Mouse (Mus musculus): ENCODE data around the gene Tmem253. TPM values are rescaled to one million over a fixed set of nuclear protein-coding genes. Genes with fewer than 3 reads are reported as not detected.

The Tmem253 gene
- total and polyA plus RNA-seq, 3 experiments = 0.27 to 2.5 (median 0.29) TPM

- DNase-seq (ENCODE audit: low spot score) (no peak), ATAC-seq (ENCODE audit: extremely low read depth, insufficient number of reproducible peaks, low FRiP score, poor library complexity, severe bottlenecking) (no peak)
- no peak overlapping the region for H3K4me3 ChIP-seq (ENCODE audit: low read depth, low read length)
- H3K27me3 ChIP-seq (ENCODE audit: insufficient read depth, low read length) = no peaks in the 10 kb centered on the region
- TF ChIP-seq GATA2 (IDR thresholded peaks at IDR 0.05; ENCODE audit: borderline replicate concordance, low read depth, low read length) = no peak
- no peak for TF ChIP-seq TAL1 (conservative IDR thresholded peaks at IDR 0.05; ENCODE audit: low read depth, low read length)
- no peak for TF ChIP-seq POLR2AphosphoS5 (IDR thresholded peaks at IDR 0.05; ENCODE audit: insufficient replicate concordance, low read depth, low read length)
- no peak for TF ChIP-seq CTCF (IDR thresholded peaks at IDR 0.05; ENCODE audit: low read depth, low read length)
- TF ChIP-seq GATA1 (IDR thresholded peaks at IDR 0.05; ENCODE audit: borderline replicate concordance, low read length) = no peak
- no peaks in the 10 kb centered on the region for H3K9me3 ChIP-seq (replicated peaks)
- H3K4me1 ChIP-seq (ENCODE audit: insufficient read depth, low read depth, low read length) = peaks cover 12% of the 10 kb centered on the region
- peaks cover 80% of the 10 kb centered on the region for H3K36me3 ChIP-seq (replicated peaks)
Measured at GRCm38 (mm10) chr14:52003981-52004495, 11.4 kb upstream of the Tmem253 start.

- Histone ChIP-seq H3K4me1 (ENCODE audit: insufficient read depth, low read depth, low read length) (peaks cover 18% of the 10 kb centered on the region), H3K9me3 (replicated peaks) (no peaks in the 10 kb centered on the region), H3K27me3 (ENCODE audit: insufficient read depth, low read length) (no peaks in the 10 kb centered on the region), H3K36me3 (replicated peaks) (peaks cover 84% of the 10 kb centered on the region), H3K4me3 (ENCODE audit: low read depth, low read length) (no peak overlapping the region)
- TF ChIP-seq TAL1 (conservative IDR thresholded peaks at IDR 0.05; ENCODE audit: low read depth, low read length) = no peak
- no peak for TF ChIP-seq CTCF (IDR thresholded peaks at IDR 0.05; ENCODE audit: low read depth, low read length)
- no peak for TF ChIP-seq GATA1 (IDR thresholded peaks at IDR 0.05; ENCODE audit: borderline replicate concordance, low read length)
- ATAC-seq (ENCODE audit: extremely low read depth, insufficient number of reproducible peaks, low FRiP score, poor library complexity, severe bottlenecking) = no peak
- no peak for DNase-seq (ENCODE audit: low spot score)
Measured at GRCm38 (mm10) chr14:52005141-52005540, 10.3 kb upstream of the Tmem253 start.

- H3K9me3 ChIP-seq (replicated peaks) = no peaks in the 10 kb centered on the region
- no peaks in the 10 kb centered on the region for H3K27me3 ChIP-seq (ENCODE audit: insufficient read depth, low read length)
- H3K4me3 ChIP-seq (ENCODE audit: low read depth, low read length) = no peak overlapping the region
- ATAC-seq (ENCODE audit: extremely low read depth, insufficient number of reproducible peaks, low FRiP score, poor library complexity, severe bottlenecking) = no peak
- H3K4me1 ChIP-seq (ENCODE audit: insufficient read depth, low read depth, low read length) = peaks cover 22% of the 10 kb centered on the region
- no peak for DNase-seq (ENCODE audit: low spot score)
- TF ChIP-seq GATA1 (IDR thresholded peaks at IDR 0.05; ENCODE audit: borderline replicate concordance, low read length) (no peak), POLR2AphosphoS5 (IDR thresholded peaks at IDR 0.05; ENCODE audit: insufficient replicate concordance, low read depth, low read length) (no peak), TAL1 (conservative IDR thresholded peaks at IDR 0.05; ENCODE audit: low read depth, low read length) (no peak), CTCF (IDR thresholded peaks at IDR 0.05; ENCODE audit: low read depth, low read length) (no peak), GATA2 (IDR thresholded peaks at IDR 0.05; ENCODE audit: borderline replicate concordance, low read depth, low read length) (no peak)
- H3K36me3 ChIP-seq (replicated peaks) = peaks cover 86% of the 10 kb centered on the region
Measured at GRCm38 (mm10) chr14:52005616-52006015, 9.8 kb upstream of the Tmem253 start.

GRCm38 (mm10) chr14:52006241-52006640 is 9.2 kb upstream of the Tmem253 start:
- DNase-seq (ENCODE audit: low spot score) (no peak), ATAC-seq (ENCODE audit: extremely low read depth, insufficient number of reproducible peaks, low FRiP score, poor library complexity, severe bottlenecking) (no peak)
- TF ChIP-seq GATA1 (IDR thresholded peaks at IDR 0.05; ENCODE audit: borderline replicate concordance, low read length) = no peak
- TF ChIP-seq TAL1 (conservative IDR thresholded peaks at IDR 0.05; ENCODE audit: low read depth, low read length) = no peak
- TF ChIP-seq POLR2AphosphoS5 (IDR thresholded peaks at IDR 0.05; ENCODE audit: insufficient replicate concordance, low read depth, low read length) = no peak
- TF ChIP-seq CTCF (IDR thresholded peaks at IDR 0.05; ENCODE audit: low read depth, low read length) = no peak
- no peak for TF ChIP-seq GATA2 (IDR thresholded peaks at IDR 0.05; ENCODE audit: borderline replicate concordance, low read depth, low read length)
- Histone ChIP-seq H3K4me1 (ENCODE audit: insufficient read depth, low read depth, low read length) (peaks cover 26% of the 10 kb centered on the region), H3K36me3 (replicated peaks) (peaks cover 86% of the 10 kb centered on the region), H3K27me3 (ENCODE audit: insufficient read depth, low read length) (no peaks in the 10 kb centered on the region), H3K4me3 (ENCODE audit: low read depth, low read length) (no peak overlapping the region), H3K9me3 (replicated peaks) (no peaks in the 10 kb centered on the region)

GRCm38 (mm10) chr14:52006771-52007170 is 8.7 kb upstream of the Tmem253 start:
- TF ChIP-seq POLR2AphosphoS5 (IDR thresholded peaks at IDR 0.05; ENCODE audit: insufficient replicate concordance, low read depth, low read length) = no peak
- no peak for TF ChIP-seq GATA1 (IDR thresholded peaks at IDR 0.05; ENCODE audit: borderline replicate concordance, low read length)
- no peak for TF ChIP-seq GATA2 (IDR thresholded peaks at IDR 0.05; ENCODE audit: borderline replicate concordance, low read depth, low read length)
- no peak for TF ChIP-seq TAL1 (conservative IDR thresholded peaks at IDR 0.05; ENCODE audit: low read depth, low read length)
- no peak for TF ChIP-seq CTCF (IDR thresholded peaks at IDR 0.05; ENCODE audit: low read depth, low read length)
- Histone ChIP-seq H3K9me3 (replicated peaks) (no peaks in the 10 kb centered on the region), H3K36me3 (replicated peaks) (peaks cover 88% of the 10 kb centered on the region), H3K4me3 (ENCODE audit: low read depth, low read length) (no peak overlapping the region), H3K4me1 (ENCODE audit: insufficient read depth, low read depth, low read length) (peaks cover 28% of the 10 kb centered on the region), H3K27me3 (ENCODE audit: insufficient read depth, low read length) (no peaks in the 10 kb centered on the region)
- no peak for ATAC-seq (ENCODE audit: extremely low read depth, insufficient number of reproducible peaks, low FRiP score, poor library complexity, severe bottlenecking)
- DNase-seq (ENCODE audit: low spot score) = no peak

GRCm38 (mm10) chr14:52008321-52009203 is 6.9 kb upstream of the Tmem253 start:
- peaks cover 71% of the 10 kb centered on the region for H3K36me3 ChIP-seq (replicated peaks)

More at GRCm38 (mm10) chr14:52008321-52009203, 6.9 kb upstream of the Tmem253 start:
- Histone ChIP-seq H3K4me1 (ENCODE audit: insufficient read depth, low read depth, low read length) (peaks cover 35% of the 10 kb centered on the region), H3K9me3 (replicated peaks) (no peaks in the 10 kb centered on the region), H3K4me3 (ENCODE audit: low read depth, low read length) (peak overlapping the region; percentile 14; the same call in 1 of the 2 replicates), H3K27me3 (ENCODE audit: insufficient read depth, low read length) (no peaks in the 10 kb centered on the region)
- TF ChIP-seq CTCF (IDR thresholded peaks at IDR 0.05; ENCODE audit: low read depth, low read length) (peak; percentile 95), POLR2AphosphoS5 (IDR thresholded peaks at IDR 0.05; ENCODE audit: insufficient replicate concordance, low read depth, low read length) (no peak)
- DNase-seq (ENCODE audit: low spot score) (peak; percentile 84), ATAC-seq (ENCODE audit: extremely low read depth, insufficient number of reproducible peaks, low FRiP score, poor library complexity, severe bottlenecking) (peak; percentile 72)
